Mouse (Mus musculus) testis, postnatal 10 days (tissue): ENCODE data around the gene Csrnp1.
A peak's percentile ranks its signal among the peaks of the same experiment; 100 is the strongest.

Experiments
- DNase-seq: peaks from one replicate; pipeline ENCODE4 v3.0.0; 2021; ENCODE audit warnings: low spot score

Gene Csrnp1

DNA sequence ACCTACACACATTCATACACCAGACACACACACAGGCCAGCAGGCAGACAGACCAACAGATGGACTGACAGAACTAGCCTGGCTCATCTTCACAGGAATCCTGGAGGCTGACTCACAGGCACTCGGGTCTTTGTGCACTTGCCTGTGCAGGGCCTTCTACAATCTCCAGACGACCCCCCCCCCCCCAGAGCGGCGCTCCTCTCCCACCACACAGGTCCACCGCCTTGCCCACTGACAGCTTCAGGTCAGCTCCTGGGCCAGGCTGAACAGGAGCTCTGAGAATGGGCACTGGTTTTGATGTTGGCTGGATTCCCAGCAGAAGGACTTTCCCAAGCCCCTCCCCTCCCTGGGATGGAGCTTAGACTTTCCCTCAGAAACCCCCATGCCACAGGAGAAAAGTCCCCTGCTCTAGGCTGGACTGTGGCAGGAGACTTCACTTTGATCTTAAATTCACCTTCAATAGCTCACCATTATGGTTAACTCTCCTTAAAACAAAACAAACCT lies 6.8 kb downstream of the Csrnp1 start:
- DNase-seq: peak; percentile 43

DNA sequence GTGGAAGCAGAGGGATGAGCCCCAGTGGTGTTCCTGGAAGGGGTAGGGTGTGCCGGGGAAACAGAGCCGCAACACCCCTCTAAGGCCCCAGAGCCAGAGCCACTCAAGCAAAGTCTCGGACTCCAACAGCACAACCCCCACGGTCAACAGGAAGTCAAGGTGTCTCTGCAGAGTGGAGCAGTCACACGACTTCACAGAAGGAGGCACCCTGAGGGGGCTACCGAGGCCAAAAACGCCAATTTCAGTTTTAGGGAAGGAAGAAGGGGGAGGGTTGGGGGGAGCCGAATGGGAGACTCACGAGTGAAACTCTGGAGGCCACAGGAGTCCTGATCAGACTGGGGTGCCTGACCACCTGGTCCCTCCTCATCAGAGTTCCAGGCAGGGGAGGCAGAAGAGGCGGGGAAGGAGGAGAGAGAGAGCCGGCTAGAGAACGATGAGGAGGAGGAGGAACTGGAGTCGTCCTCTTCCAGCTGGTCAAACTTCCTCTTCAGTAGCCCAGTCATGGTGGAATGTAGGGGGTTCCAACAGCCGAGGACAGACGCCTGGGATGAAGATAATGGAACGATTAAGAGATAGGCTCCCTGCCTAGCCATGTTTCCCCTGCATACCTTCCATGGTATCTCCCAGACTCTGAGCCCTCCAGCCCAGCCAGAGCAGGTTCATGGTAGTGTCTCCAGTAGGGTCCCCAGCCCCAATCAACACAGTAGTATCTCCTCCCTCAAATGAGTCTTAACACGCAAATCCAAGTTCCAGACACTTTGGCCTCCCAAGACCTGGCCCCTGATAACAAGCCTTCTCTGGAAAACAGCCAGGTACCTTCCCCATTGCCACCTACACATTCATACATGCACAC lies 7.5 kb downstream of the Csrnp1 start:
- peak; percentile 40 for DNase-seq

DNA sequence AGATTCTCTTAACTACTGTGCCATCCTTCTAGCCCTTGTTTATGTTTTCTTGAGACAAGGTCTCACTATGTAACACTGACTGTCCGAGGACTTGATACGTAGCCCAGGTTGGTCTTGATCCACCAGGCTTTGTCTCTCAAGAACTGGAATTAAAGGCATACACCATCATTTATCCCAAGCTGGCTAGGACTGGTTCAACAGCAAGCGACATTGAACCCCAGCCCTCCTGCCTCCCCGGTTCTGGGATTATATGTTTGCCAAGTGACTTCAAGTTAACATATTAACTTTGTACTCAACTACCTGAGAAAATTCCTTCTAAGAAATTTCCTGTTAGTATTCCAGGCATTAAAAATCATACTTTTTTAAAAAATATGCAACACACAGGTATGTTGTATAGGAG lies 9.2 kb downstream of the Csrnp1 start:
- DNase-seq: no peak

DNA sequence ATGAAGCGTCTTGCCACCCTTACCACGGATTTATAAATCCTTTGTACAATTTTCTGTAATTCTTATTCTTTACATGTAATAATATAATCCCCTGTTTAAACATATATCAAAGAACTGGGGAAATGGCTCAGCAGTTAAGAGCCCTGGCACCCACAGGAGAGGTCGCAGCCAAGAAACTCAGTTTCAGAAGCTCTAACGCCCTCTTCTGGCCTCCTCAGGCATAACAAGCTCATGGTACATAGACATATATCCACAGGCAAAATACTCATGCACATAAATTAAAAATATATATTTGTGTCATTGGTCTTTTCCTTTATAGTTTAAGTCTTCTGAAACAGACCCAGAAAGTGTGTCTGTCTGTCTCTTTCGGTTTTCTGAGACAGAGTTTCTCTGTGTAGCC lies 9.8 kb downstream of the Csrnp1 start:
- DNase-seq: peak; percentile 53

DNA sequence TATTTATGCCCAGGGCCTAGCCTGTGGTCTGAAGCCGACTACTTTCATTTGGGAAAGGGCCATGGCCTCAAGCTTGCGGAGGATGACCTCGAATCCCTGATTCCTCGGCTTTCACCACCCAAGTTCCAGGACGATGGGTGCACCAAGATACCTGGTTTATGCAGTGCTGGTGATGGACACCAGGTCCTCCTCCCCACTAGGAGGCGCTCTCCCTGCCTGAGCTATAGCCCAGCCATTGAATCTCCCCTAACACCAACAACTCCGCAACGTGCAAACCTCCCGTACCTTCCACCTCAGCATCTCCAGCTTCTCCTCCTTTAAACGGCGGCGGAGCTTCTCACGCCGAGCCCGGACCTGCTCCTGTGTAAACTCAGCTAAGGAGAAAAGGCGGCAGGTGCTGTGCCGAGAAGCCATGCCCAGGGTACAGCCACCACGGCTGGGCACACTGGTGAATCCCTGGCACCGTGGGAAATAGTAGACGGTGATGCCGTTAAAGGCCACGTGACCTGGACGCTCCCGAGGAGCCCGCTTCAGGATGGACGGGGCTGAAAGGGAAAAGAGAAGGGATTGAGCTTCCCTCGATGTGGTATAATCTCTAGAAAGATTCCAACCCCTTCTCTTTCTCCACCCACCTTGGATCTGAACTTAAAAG lies 10.5 kb downstream of the Csrnp1 start:
- peak; percentile 69 for DNase-seq

DNA sequence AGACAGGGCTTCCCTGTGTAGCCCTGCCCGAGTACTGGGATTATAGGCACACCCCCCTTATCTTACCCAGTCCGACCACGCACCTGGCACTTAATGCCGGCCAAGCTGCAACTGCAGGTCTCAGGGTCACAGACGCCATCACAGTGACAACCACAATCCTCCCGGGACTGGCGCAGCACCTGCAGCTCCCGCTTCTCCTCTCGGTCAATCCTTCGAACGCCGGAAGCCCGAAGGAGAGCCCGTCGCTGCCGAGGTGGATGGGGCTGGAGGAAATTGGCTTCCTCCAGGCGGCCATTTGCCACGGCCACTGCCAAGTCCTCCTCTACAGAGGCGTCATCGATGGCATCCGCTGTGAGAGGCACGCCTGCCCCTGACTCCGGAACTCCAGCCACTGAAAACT lies 11.2 kb downstream of the Csrnp1 start:
- DNase-seq: peak; percentile 40

DNA sequence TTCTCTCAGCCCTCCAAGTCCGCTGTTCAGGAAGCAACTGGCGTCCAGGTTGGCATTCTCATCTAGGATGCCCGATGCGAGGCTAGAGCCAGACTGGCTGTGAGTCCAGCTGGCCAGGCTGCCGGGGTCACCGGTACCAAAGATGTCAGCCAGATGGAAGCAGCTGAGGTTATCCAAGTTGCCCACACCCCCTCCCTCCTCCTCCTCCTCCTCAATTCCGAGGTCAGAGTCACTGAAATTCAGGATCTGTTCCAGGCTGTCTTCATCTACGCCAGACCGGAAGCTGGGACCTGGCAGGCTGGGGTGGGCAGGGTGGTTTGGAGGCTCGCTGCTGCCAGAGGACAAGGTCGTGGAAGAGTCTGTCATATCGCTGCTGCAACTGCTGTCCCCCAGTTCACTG lies 11.9 kb downstream of the Csrnp1 start:
- peak; percentile 45 for DNase-seq

DNA sequence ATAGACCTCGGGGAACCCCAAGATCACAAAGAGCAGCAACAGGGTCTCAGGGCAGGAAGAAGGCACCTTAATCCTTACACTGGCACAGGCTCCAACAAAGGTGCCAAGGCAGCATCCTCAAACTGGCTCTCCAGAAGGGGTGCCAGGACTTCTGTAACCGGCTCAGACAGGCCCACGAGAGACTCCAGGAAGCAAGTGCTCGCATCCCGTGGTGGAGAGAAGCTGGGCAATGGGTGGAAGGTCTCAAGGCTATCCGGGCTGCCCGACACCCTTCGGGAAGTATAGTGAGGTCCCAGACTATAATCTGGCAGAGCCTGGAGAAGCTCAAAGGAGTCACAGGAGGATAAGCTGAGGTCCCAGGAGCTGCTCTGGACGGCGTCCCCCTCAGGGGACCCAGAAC lies 12.3 kb downstream of the Csrnp1 start:
- no peak for DNase-seq

- no peak for DNase-seq
Measured at GRCm38 (mm10) chr9:119970763-119971656, 13.4 kb downstream of the Csrnp1 start.

DNA sequence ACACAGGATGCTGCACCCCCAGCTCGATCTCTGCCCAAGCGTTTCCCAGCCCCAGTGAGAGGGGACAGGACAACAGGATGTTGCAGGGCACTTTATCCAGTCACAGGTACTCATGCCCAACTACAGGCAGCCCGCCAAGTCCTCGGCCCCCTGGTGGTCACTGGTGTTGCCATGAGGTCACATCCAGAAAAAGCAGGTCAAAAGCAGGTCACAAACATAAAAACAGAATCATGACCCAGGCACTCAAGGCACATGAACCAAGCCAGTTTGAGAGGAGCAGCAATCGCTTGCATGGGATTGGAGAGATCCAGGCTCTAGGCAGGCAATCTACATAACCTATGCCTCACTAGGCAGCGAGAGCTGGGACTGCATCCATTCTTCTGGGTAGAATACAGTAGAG lies 14.2 kb downstream of the Csrnp1 start:
- peak; percentile 88 for DNase-seq

DNA sequence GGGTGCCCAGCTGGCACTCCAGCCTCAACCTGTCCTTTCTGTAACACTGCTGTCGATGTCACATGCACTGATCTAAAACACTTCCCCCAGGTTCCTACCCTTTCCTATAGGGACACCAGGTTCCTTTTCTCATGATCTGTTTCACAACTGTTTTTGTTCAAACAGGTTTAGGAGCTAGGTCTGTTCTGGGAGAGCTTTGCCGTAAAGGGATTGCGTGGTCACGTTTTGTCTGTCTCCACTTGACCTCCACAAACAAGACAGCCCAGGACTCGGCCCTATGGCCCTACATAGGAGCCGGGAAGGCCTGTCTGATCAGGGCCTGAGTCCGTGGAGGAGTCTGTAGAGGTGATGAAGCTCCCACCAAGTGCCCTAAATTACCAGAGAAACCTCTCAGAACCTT lies 14.6 kb downstream of the Csrnp1 start:
- DNase-seq: no peak

DNA sequence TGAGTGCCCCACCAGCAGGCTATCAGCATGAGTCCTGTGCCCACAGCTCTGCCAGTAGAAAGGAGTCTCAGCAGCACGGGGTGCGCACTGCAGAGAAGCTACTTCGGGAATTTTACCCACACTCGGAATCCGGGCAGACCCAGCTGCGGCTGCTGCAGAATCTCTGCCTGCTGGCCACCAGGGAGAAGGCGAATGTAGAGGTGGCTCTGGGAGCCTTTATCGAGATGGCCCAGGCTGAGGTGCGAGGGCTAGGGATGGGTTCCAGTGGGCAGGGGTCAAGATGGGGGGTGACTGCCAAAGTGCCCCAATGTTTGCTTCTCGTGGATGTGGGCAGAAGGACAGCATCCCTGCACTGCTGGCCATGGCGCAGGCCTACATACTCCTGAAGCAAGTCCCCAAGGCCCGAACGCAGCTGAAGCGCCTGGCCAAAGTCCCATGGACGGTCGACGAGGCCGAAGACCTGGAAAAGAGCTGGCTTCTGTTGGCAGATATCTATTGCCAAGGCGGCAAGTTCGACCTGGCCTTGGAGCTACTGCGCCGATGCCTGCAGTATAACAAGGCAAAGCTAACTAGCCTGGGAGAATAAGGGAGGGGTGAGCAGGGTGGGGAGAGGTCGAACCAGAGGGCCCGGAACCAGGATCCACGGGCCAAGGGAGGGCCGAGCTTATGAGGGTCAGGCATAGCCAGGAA lies 18.1 kb downstream of the Csrnp1 start:
- no peak for DNase-seq

GRCm38 (mm10) chr9:119965186-119965585 lies 19.3 kb downstream of the Csrnp1 start:
- no peak for DNase-seq

DNA sequence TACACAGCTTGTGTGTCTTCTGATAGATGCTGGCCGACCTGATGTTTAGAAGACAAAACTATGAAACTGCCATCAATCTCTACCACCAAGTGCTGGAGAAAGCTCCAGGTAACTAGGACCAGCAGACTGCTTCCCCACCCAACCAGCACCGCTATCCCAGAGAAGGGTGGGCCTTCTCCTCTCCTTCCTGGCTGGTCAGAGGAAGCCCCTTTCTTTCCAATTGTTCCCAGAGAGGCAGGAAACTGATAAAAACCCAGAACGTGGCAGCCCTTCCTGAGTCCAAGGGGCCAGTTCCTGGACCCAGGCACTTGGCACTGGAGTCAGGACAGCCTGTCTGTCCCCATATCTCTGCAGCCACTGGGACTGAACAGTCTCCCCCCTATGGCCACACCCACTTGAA lies 20.3 kb downstream of the Csrnp1 start:
- no peak for DNase-seq

DNA sequence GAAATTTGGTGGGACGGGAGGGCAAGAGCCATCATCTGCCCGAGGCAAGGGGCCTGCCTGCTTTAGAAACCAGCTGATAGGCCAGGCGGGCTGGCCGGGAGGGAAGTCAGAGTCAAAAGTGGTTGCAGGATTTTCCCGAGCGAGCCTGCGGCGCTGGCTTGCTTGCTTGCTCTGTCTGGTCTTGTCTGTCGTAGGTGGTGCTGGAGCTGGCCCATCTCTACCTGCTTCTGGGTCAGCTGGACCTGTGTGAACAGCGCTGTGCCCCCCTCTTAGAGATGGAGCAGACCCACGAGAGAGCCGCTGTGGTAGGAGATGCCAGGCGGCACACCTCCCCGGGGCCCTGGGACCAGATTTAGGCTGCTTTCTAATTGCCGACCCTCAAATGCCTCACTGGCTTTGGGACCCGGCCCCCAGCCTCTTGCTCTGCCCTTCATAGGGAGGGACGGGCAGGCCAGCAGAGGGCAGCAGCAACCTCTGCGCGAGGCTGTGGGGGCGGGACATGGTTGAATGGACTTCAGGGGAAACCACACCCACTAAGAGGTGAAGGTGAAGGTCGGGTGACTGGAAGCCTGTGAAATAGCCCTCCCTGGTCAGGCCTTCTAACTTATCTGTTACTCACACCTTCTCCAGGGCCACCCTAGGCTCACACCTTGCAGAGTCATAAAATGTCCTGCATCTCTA lies 21.3 kb downstream of the Csrnp1 start:
- DNase-seq: peak; percentile 85

GRCm38 (mm10) chr9:119962216-119962615 lies 22.2 kb downstream of the Csrnp1 start:
- DNase-seq: no peak

GRCm38 (mm10) chr9:119958835-119959234 lies 25.6 kb downstream of the Csrnp1 start:
- no peak for DNase-seq

GRCm38 (mm10) chr9:119951388-119951787 lies 33.1 kb downstream of the Csrnp1 start:
- DNase-seq: no peak

- DNase-seq: no peak
Measured at GRCm38 (mm10) chr9:119950434-119950833, 34.0 kb downstream of the Csrnp1 start.

DNA sequence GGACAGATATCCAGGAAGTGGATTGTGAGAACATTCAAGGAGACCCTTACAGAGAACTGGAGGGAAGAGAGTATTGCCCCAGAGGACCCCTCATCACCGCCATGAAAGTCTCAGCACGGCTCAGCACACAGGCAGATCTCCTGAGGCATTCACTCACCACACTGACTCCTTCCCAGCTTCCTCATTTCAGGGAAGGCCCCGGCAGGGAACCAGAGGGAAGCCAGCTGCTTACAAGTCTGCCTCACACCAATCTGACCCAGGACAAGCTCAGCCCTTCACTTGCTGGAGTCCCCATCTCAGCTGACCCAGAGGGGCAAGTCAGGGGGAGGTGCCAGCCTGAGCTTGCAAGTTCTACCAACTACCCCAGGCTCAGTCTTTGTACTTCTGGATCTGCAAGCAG lies 35.7 kb downstream of the Csrnp1 start:
- no peak for DNase-seq
